Mouse (Mus musculus) forebrain, embryonic 14.5 days (tissue): ENCODE results near the gene Vmn1r188. TPM values are rescaled to one million over a fixed set of nuclear protein-coding genes. Genes with fewer than 3 reads are reported as not detected.
A peak's percentile ranks its signal among the peaks of the same experiment; 100 is the strongest.
"Not testable (repeated sequence)": the region's sequence is repeated elsewhere in the genome, so short reads cannot be mapped to it uniquely, and the experiment has no call there.

Experiments
- ATAC-seq: fragments of 200-750 bp; cut with Nextera tagmentation; 2 replicates; pipeline ENCODE4 v1.8.0; 2017; ENCODE audit warnings: mild to moderate bottlenecking, moderate library complexity
- DNase-seq: peaks from one replicate; pipeline ENCODE4 v3.0.0-alpha.2; 2015; ENCODE audit warnings: low spot score
- H3K27ac ChIP-seq: fragments of 300-500 bp; sonication (generic); 2 replicates; pipeline ENCODE4 v1.5.1; 2014; ENCODE audit warnings: low read depth, mild to moderate bottlenecking, control low read depth, low read length, moderate library complexity
- H3K27me3 ChIP-seq: fragments of 300-500 bp; sonication (generic); replicated peaks from 2 replicates; pipeline ENCODE4 v1.6.1; 2014; ENCODE audit warnings: low read length, control low read depth, mixed read lengths; ENCODE audit not compliant: control insufficient read depth, insufficient read depth
- H3K36me3 ChIP-seq: fragments of 300-500 bp; sonication (generic); 2 replicates; pipeline ENCODE4 v1.6.1; 2014; ENCODE audit warnings: low read length, control low read depth; ENCODE audit not compliant: control insufficient read depth, insufficient read depth
- H3K4me1 ChIP-seq: fragments of 300-500 bp; sonication (generic); 2 replicates; pipeline ENCODE4 v1.6.1; 2014; ENCODE audit warnings: antibody characterized with exemption, low read length, control low read depth; ENCODE audit not compliant: control insufficient read depth, insufficient read depth
- H3K4me2 ChIP-seq: fragments of 300-500 bp; sonication (generic); 2 replicates; pipeline ENCODE4 v1.6.1; 2014; ENCODE audit warnings: mild to moderate bottlenecking, control low read depth, low read length
- H3K4me3 ChIP-seq: fragments of 300-500 bp; sonication (generic); 2 replicates; pipeline ENCODE4 v1.5.1; 2014; ENCODE audit warnings: low read depth, low read length, control low read depth
- H3K9ac ChIP-seq: fragments of 300-500 bp; sonication (generic); 2 replicates; pipeline ENCODE4 v1.6.1; 2014; ENCODE audit warnings: mild to moderate bottlenecking, low read length, control low read depth, moderate library complexity
- H3K9me3 ChIP-seq: fragments of 300-500 bp; sonication (generic); replicated peaks from 2 replicates; pipeline ENCODE4 v1.6.1; 2016; ENCODE audit warnings: low read length, control low read depth, mixed read lengths; ENCODE audit not compliant: control insufficient read depth
- WGBS: fragments of 180-500 bp; shearing (Covaris S2); extraction: QIAGEN DNeasy Blood & Tissue Kit; methylation state at CpG from one replicate; pipeline ENCODE4 v1.1.7; 2014; 5-methylcytosine and 5-hydroxymethylcytosine counted together
- polyA plus RNA-seq: library from polyadenylated mRNA; unstranded; fragments of >200 nt; fragmentation: Nextera tagmentation; extraction: Ambion mirVana; gene quantifications from 2 replicates; pipeline ENCODE4 v1.2.1, GENCODE M21; 2014

The Vmn1r188 gene
- polyA plus RNA-seq, 1 experiment from 2014 or later, result not detected

DNA sequence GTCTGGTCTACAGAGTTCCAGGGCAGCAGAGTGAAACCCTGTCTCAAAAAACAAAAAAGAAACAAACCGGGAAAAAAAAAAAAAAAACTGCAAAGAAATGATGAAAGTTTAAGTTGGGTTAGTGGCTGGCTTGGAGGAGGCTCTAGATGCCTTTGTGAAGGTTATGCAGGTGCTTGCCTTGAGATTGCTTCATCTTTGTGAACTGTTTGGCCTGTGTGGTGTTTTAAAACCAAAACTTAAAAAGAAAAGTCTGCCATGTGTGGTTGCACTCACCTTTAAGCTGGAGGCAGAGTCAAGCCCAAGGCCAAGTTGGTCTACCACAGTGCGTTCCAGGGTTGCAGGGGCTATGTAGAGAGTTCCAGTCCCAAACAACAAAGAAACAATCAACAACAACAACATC, 35.2 kb upstream of the Vmn1r188 start:
- H3K36me3 ChIP-seq, result no peaks in the 10 kb centered on the region
- no peak overlapping the region for H3K4me2 ChIP-seq
- H3K9ac ChIP-seq, result no peak overlapping the region
- no peaks in the 10 kb centered on the region for H3K27me3 ChIP-seq
- WGBS, result 73% methylated on average over 2 of the region's 2 CpGs
- no peak for ATAC-seq
- H3K9me3 ChIP-seq, result no peaks in the 10 kb centered on the region
- DNase-seq, result no peak
- H3K4me3 ChIP-seq, result no peak overlapping the region
- H3K4me1 ChIP-seq, result peaks cover 5% of the 10 kb centered on the region; the same call in 1 of the 2 replicates
- H3K27ac ChIP-seq, result no peak overlapping the region

- Histone ChIP-seq H3K36me3 (no peaks in the 10 kb centered on the region), H3K4me3 (peak overlapping the region; percentile 39), H3K9me3 (no peaks in the 10 kb centered on the region), H3K9ac (peak overlapping the region; percentile 62), H3K27me3 (no peaks in the 10 kb centered on the region), H3K27ac (peak overlapping the region; percentile 76; the same call in 1 of the 2 replicates), H3K4me1 (peaks cover 3% of the 10 kb centered on the region; the same call in 1 of the 2 replicates), H3K4me2 (peak overlapping the region; percentile 58)
- 2% methylated on average over 14 of the region's 14 CpGs for WGBS
- peak; percentile 35 for ATAC-seq
- peak; percentile 80 for DNase-seq
Observed at GRCm38 (mm10) chr13:22049737-22050440, 34.4 kb upstream of the Vmn1r188 start.

- Histone ChIP-seq H3K9me3 (no peaks in the 10 kb centered on the region), H3K27ac (peak overlapping the region; percentile 76), H3K27me3 (no peaks in the 10 kb centered on the region), H3K9ac (peak overlapping the region; percentile 62), H3K4me2 (peak overlapping the region; percentile 58), H3K4me3 (peak overlapping the region; percentile 39), H3K36me3 (no peaks in the 10 kb centered on the region), H3K4me1 (peaks cover 3% of the 10 kb centered on the region; the same call in 1 of the 2 replicates)
- WGBS, result under 1% methylated on average over 51 of the region's 52 CpGs
- DNase-seq, result peak; percentile 93
- peak; percentile 95 for ATAC-seq
Observed at GRCm38 (mm10) chr13:22050591-22051522, 33.4 kb upstream of the Vmn1r188 start.

DNA sequence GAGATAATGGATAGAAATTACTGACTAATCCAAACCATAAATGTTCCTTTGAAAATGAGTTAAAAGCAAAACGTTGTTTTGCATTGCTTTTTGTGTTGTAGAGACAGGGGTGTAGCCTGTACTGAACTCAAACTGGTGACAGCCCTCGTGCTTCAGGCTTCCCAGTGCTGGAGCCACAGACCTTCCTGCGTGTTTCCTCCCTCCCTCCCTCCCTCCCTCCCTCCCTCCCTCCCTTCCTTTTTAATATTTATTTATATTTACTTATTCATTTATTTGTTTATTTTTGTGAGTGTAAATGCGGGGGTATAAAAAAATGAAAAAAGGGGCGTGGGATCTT, 32.7 kb upstream of the Vmn1r188 start:
- no peaks in the 10 kb centered on the region for H3K36me3 ChIP-seq
- DNase-seq (no peak), ATAC-seq (peak; percentile 37)
- H3K9me3 ChIP-seq, result no peaks in the 10 kb centered on the region
- peaks cover 3% of the 10 kb centered on the region; the same call in 1 of the 2 replicates for H3K4me1 ChIP-seq
- H3K27ac ChIP-seq, result peak overlapping the region; percentile 76; the same call in 1 of the 2 replicates
- peak overlapping the region; percentile 58 for H3K4me2 ChIP-seq
- peak overlapping the region; percentile 62 for H3K9ac ChIP-seq
- H3K4me3 ChIP-seq, result peak overlapping the region; percentile 39
- WGBS, result 18% methylated on average over 5 of the region's 5 CpGs
- no peaks in the 10 kb centered on the region for H3K27me3 ChIP-seq

DNA sequence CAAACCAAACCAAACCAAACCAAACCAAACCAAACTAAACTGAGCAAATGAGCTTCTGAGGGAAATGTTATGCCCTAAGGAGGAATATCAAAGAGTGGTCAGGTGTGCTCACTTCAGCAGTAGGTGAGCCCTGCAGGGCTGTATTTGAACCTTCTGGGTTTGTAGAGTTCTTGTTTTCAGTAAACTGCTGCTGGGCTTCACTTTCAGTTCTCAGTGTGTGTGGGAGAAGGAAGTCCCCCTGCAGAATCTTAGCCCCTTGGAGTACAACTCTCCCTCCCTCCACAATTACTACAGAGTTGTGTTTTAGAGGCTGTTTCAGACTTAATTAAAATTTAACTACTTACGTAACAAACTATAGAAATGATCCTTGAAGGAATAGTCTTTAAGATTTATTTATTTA, 30.5 kb upstream of the Vmn1r188 start:
- Histone ChIP-seq H3K27ac (no peak overlapping the region), H3K27me3 (no peaks in the 10 kb centered on the region), H3K9me3 (no peaks in the 10 kb centered on the region), H3K36me3 (no peaks in the 10 kb centered on the region), H3K9ac (no peak overlapping the region), H3K4me2 (no peak overlapping the region), H3K4me1 (peaks cover 3% of the 10 kb centered on the region; the same call in 1 of the 2 replicates), H3K4me3 (no peak overlapping the region)
- no peak for DNase-seq
- ATAC-seq, result no peak
- 93% methylated on average over 1 of the region's 1 CpGs for WGBS

GRCm38 (mm10) chr13:22061422-22061821, 22.8 kb upstream of the Vmn1r188 start:
- Histone ChIP-seq H3K4me2 (no peak overlapping the region), H3K9ac (no peak overlapping the region), H3K36me3 (no peaks in the 10 kb centered on the region), H3K27me3 (no peaks in the 10 kb centered on the region), H3K4me1 (no peaks in the 10 kb centered on the region), H3K27ac (no peak overlapping the region), H3K4me3 (no peak overlapping the region), H3K9me3 (no peaks in the 10 kb centered on the region)
- WGBS, result 69% methylated on average over 1 of the region's 1 CpGs
- no peak for DNase-seq
- ATAC-seq, result no peak

DNA sequence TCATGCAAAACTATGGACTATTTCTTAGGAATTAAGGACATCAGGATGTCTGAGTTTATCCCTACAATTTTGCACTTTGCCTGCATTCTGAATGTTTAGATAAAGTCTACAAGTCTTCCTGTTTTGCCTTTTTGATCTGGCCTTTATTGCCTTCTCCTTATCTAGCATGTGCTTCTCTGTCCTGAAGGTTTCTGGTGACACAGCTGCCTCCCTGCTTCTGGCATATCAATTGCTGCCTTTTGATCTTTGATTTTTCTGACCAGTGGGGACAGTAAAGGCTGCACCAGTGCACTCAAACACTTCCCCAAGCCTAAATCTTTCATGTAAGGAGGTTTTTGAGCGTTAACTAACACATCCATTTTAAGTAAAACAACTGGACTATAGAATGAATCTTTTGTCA, 20.8 kb upstream of the Vmn1r188 start:
- DNase-seq, result no peak
- no peak overlapping the region for H3K4me2 ChIP-seq

DNA sequence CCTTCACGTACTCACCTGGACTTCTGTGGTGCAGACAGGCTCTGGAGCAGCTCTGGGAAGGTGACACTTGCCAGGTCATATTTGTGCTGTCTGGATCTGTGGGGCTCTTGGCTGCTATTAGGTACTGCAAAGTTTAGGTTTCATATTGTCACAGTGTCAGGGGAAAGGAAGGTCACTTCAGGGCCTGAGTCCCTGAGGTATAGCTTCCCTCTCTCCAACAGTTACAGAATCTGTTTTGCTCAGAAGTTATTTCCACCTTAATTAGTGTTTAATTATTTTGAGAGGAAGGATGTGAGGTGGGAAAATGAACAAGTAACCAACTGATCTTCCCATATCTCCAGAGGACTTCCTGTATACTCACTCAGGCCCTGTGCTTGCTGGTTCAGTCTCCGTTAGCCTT, 21.5 kb downstream of the Vmn1r188 start, which contains the start of gene Vmn1r189:
TSS of gene Vmn1r189 (minus strand) at position 101 of the 400 bp plus-strand sequence.
- H3K36me3 ChIP-seq, H3K4me1 ChIP-seq, H3K4me2 ChIP-seq, DNase-seq, H3K9me3 ChIP-seq, H3K27ac ChIP-seq, H3K9ac ChIP-seq, H3K4me3 ChIP-seq, H3K27me3 ChIP-seq, ATAC-seq: not testable (repeated sequence)
- WGBS, result 73% methylated on average over 2 of the region's 2 CpGs

More for the DNA sequence above, 20.8 kb upstream of the Vmn1r188 start:
- Histone ChIP-seq H3K4me1 (no peaks in the 10 kb centered on the region), H3K27ac (no peak overlapping the region), H3K9ac (no peak overlapping the region), H3K9me3 (no peaks in the 10 kb centered on the region), H3K27me3 (no peaks in the 10 kb centered on the region), H3K36me3 (no peaks in the 10 kb centered on the region), H3K4me3 (no peak overlapping the region)
- 72% methylated on average over 1 of the region's 1 CpGs for WGBS
- no peak for ATAC-seq
